Mouse (Mus musculus) heart, postnatal 14 days (tissue): ENCODE data around the gene Fam174b. TPM values are rescaled to one million over a fixed set of nuclear protein-coding genes. Genes with fewer than 3 reads are reported as not detected.
A peak's percentile ranks its signal among the peaks of the same experiment; 100 is the strongest.

ENCODE experiments used
- DNase-seq, 2 experiments: peaks; one replicate each; pipeline ENCODE4 v3.0.0; 2021 to 2022
- intact Hi-C: fragments of 180-260 bp; cut with DNase I; formaldehyde crosslinking; loops from one replicate; pipeline ENCODE4 v1.15.1; 2025
- long read RNA-seq, 2 experiments: library from polyadenylated mRNA; stranded (forward); transcript quantifications; one replicate each; pipeline ENCODE4 v2.0.0; 2021
- total RNA-seq, 2 experiments: library from RNA; stranded (reverse); gene quantifications; 2 replicates each; pipeline ENCODE4 v1.2.3; 2021

Gene Fam174b
- total RNA-seq = 100 to 1,000 TPM; 132 TPM
- long read RNA-seq, experiment 1, transcript Fam174b-201 (3 exons, 2,683 nt) = major isoform, 338 of 445 reads
- long read RNA-seq, experiment 1, partial matches to known transcripts = 91 of 445 reads
- long read RNA-seq, experiment 1, other reads (novel, unspliced or antisense) = 16 of 445 reads
- long read RNA-seq, experiment 2, transcript Fam174b-201 (3 exons, 2,683 nt) = major isoform, 385 of 474 reads
- long read RNA-seq, experiment 2, partial matches to known transcripts = 3 of 474 reads
- long read RNA-seq, experiment 2, other reads (novel, unspliced or antisense) = 86 of 474 reads

DNA sequence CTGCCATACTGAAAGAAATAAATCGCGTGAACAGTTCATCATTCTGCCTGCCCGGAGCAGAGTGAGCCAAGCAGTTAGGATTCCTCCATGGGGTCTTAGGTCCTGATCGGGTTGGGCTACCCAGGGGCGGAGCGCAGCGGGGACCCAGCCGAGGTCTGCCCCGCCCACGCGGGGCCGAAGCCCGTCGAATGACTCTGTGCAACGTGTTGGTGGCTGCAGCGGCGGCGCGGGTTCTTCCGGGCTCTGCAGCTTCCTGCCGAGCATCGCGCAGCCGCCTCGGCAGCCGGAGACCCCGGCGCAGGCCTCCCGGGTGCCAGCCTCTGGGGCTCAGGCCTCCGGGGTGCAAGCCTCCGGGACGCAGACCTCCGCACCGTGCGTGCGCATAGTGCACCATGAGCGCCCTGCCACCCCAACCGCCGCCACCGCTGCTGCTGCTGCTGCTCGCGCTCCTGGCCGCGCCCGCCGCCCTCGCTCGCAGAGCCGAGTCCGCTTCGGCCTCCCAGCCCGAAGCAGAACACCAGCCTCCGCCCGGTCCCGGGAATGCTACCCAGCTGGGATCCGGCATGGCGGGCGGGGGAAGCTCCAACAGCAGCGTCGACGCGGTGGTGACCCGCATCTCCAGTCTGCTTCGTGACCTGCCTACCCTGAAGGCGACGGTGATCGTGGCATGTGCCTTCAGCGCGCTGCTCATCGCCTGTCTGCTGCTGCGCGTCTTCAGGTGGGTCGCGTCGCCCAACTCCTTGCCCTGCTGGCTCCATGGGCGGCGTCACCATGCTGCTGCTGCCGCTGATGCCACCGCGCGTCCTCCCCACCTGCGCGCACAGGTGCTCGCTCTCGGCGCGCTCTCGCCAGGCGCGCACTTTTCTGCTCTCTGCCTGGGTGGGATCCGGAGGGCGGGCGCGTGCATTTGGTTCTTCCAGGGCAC is at the start of gene Fam174b:
TSS of gene Fam174b (plus strand) at position 192 of the 925 bp plus-strand sequence.
- DNase-seq = peak; percentile 69 to 72
- intact Hi-C loops = no loop called here

DNA sequence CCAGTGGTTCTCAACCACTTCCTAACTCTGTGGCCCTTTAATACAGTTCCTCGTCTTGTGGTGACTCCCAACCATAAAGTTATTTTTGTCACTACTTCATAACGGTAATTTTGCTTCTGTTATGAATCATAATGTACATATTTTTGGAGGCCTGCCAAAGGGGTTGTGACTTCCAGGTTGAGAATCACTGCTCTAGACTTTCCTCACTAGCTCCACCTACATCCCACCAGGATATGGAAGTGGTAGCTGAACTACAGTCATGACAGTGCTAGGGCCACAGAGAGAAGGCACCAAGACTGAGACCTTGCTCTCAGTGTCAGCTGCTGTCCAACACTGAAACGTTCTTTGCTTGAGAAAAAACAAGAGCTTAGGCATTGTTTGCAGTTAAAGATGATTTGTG is 43.0 kb upstream of the Fam174b start:
- intact Hi-C loops = no loop called here
- no peak for DNase-seq

DNA sequence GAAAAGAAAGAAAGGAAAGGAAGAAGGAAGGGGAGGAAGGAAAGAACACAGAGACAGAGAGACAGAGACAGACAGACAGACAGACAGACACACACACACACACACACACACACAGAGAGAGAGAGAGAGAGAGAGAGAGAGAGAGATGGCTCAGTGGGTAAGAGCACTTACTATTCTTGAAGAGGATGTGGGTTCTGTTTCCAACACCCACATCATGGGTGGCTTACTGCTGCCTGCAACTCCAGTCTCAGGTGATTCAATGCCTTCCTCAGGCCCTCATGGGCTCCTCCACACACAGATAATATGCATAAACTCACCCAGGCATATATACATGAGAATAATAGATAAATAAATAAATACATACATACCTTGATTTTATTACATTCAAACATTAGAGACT is 35.8 kb upstream of the Fam174b start:
- DNase-seq = no peak
- intact Hi-C loops = no loop called here

DNA sequence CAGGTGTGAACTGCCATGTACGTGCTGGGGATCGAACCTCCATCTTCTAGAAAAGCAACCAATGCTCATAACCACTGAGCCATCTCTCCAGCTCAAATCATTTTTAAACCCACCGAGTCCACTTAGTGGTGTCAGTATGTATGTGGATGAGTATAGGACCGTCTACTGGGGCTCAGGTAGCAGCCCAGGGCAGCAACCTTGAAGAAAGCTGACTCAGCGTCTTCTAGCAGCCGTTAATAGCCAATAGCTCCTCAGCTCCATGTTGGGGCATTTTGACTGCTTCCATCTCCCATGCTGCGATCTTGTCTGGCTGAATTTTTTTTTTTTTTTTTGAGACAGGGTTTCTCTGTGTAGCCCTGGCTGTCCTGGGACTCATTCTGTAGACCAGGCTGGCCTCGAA is 26.6 kb upstream of the Fam174b start:
- DNase-seq = no peak
- intact Hi-C loops = no loop called here

DNA sequence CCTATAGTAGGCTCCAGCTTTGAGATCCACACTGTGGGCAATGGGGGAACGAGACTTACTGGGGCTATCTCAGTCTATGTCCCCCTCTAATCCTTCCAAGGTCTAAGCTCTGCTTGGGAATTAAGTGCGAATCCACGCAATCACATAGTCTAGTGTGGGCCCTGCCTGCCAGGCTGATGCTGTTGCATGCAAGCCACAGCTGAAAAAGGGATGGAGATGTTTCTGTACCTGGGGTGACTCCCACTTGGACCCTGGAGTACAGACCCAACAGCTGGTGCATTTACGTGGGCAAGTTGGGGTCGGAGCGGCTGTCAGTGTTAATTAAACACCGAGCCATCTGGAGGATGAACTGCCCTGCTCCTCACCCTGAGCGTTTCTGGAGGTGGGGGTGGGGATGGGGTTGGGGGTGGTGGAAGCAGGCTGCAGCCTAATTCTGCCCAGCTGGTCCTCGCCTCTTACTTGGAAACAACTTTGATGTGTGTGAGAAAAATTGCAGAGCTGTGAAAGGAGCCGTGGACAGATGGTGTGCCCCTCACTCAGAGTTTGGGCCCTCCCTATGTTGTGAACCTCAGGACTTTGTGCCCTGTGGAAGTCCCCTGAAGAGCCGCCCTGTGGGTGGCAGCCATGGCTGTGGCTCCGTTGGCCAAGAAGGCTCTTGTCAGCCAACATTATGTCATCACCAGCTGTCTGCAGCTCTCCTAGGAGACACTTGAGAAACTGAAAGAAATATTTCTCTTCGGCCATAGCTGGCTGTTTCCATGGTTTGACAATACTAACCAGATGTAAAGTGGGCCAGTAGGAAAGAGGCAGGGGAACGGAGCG is 24.0 kb upstream of the Fam174b start:
- intact Hi-C loops = no loop called here
- peak; percentile 36 to 70 for DNase-seq

DNA sequence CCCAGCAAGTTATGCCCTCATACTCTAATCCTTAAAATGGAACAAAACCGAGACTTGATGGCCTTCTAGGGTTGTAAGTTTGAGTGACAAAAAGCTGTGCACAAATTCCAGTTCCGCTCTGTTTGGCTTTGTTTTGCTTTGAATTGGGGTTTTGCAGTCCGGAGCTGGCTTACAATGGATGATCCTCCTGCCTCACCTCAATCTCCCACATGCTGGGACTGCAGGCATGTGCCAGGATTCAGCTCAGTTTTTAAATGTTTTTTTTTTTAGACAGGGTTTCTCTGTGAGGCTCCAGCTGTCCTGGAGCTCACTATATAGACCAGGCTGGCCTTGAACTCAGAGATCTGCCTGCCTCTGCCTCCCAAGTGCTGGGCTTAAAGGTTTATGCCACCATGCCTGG is 23.3 kb upstream of the Fam174b start:
- no peak for DNase-seq
- intact Hi-C loops = no loop called here

DNA sequence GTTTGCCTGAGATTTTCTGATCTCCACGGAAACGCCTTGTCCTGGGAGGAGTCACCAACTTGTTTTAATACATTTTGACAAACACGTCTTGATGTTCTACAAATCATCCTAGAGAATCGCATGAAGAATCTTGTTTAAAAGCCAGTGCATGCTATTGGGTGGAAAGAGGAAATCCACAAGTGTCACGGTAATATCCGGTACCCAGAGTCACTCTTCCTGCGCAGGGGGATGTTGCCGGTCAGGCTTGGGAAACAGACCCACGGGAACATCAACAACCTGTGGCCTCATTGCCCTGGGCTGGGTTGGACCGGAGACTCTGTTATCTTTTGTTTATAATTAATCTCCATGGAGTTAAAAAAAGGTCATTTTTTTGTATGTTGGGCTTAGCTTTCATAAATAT is 22.1 kb upstream of the Fam174b start:
- intact Hi-C loops = no loop called here
- peak in 1 of 2 experiments; percentile 27 for DNase-seq

DNA sequence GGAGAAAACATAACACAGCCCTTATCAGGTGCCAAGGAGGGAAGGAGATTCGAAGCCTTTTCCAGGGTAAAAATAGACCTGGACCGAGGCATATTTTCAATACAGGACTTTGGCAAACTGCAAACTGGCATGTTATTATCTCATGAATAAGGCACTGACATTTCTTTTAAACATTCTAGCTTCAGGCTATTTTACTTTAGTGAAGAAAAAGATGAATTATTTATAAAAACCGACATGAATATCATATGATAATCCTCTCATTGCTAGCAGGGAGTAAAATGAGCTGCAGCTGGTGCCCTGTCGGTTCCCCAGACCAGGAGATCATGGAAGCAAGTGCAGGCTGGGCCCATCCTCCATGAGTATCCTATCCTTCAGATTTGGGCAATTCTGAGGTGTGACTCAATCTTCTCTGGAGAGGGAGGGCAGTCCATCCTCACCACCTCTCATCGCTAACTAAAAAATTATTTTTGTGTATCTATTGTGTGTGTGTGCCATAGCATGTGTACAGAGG is 21.6 kb upstream of the Fam174b start:
- intact Hi-C loops = no loop called here
- DNase-seq = no peak

DNA sequence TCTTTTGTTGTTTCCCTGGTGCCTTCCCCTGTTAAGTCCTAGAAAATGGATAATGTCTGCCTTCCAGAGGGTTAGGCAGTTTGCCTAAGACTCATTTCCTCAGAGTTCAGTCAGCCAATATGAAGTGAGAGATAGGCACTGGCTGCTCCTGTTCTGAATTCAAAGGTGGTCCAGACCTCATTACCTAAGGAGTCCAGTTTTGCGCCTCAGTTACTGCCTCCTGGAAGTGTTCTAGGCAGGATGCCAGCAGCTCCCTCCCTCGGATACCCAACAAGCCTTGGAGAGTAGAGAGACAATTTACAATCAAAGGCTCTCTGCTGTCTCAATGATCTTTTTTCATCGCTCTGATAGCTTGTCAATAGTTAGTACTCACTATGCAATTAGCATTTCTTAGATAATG is 19.1 kb upstream of the Fam174b start:
- intact Hi-C loops = loop anchor here (2.0 kb wide), 1 partner anchor 18 kb away; no protein-coding TSS in a partner anchor
- DNase-seq = peak; percentile 42

DNA sequence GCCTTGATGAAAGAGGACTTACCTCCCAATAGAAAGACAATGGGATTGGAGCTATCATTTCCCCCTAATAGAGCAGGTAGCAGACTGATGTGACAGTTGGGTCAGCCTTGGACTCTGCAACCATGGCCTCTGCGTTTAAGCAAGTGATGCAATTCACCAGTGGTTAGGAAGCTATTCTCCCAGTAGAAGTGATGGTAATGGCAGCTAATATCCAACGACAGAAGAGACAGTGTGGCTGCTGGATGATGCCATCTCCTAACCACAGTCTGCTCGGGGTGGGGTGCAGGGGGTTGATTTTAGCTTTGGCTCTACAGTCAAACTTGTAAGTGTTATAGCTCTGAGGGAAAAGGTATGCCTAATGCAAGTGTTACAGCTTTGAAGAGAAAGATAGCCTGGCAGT is 18.3 kb upstream of the Fam174b start:
- intact Hi-C loops = loop anchor here (2.0 kb wide), 1 partner anchor 17 kb away; no protein-coding TSS in a partner anchor
- no peak for DNase-seq

DNA sequence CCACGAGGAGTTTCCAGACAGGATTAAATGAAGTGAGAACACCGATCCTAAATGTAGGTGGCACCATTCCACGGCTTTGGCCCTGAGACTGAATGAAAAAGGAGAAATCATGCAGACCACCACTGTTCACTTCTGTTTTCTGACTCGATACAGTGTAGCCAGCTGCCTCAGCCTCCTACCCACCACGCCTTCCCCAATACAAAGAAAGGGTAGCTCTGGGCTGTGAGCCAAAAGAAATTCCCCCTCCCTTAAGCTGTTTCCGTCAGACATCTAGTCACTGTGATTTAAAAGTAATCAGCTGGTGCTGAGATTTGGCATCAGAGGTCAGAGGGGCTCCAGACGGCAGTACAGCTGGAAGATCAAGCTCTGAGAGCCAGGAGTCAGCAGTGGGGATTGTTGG is 10.2 kb upstream of the Fam174b start:
- intact Hi-C loops = no loop called here
- no peak for DNase-seq

DNA sequence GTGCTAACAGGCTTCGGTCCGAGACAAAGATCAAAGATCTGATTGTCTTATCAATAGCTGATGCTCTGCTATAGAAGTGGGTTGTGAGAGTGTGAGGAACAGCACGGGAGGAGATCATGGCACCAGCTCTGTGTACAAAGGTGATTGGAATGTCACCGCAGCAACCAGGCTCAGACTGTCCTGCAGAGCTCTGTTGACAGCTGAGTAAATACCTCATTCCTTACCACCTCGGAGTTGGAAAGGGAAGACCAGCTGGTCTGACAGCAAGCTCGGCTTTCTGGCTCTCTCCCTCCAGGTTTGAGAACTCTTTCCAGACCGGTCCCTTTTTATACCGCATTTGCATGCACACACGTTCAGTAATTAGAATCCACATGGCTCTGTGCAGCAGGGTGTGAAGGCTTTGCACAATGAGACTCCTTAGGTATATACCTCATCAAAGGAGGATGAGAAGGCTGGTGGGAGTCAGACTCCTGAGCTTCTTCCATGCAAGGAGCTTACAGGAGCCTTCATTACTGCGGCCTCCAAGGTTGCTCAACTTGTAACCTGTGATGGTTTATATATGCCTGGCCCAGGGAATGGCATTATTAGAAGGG is 9.6 kb upstream of the Fam174b start:
- intact Hi-C loops = no loop called here
- DNase-seq = no peak

DNA sequence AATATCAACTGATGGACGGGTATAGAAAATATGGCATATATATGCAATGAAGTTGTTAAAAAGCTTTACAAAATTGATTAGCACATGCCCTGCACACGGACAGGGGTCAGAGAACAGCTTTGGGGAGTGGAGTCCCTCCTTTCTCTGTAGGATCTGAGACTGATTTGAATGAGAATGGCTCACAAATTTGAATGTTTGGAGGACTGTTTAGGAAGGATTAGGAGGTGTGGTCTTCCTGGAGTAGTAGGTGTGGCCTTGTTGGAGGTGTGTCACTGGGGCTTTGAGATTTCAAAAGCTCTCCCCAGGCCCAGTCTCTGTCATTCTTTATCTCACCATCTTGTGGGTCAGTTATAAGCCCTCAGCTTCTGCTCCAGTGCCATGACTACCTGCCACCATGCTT is 4.1 kb upstream of the Fam174b start:
- intact Hi-C loops = no loop called here
- no peak for DNase-seq

DNA sequence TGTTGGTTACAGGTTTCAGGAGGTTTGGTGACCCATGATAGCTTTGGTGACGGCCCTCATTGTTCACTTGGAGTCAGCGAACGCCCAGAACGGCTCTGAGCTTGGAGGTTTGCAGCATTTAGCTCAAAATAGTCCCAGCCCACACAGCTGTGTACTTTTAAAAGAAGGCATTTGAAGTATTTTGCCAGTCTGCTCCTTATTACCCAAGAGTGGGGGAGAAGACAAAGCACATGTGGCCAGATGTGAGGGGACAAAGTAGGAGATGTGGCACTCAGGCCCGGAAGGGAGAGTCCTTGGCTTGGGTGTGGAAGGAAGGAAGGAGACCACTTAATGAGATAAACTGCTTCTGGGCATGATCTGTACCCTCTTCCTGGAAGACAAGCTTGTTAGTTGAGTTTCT is 1.3 kb downstream of the Fam174b start:
- intact Hi-C loops = no loop called here
- DNase-seq = no peak

DNA sequence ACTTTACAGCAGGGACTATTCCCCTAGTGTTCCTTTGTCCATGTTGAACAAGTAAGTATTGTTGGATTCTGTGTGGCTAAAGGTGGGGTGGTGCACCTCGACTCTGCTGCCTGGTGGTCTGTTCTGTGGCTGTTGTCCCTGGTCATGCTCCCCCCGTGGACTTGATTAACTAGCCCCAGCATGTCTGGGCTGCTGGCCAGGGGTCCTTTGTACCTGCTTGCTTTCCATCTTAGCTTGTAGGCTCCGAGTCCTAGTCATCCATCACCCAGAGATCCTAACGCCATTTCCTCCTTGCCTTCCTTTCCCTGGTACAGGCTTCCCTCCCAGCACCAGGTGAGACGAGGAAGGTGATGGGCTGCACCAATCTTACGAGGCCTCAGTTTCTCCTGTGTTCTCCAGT is 1.7 kb downstream of the Fam174b start:
- DNase-seq = no peak
- intact Hi-C loops = no loop called here

DNA sequence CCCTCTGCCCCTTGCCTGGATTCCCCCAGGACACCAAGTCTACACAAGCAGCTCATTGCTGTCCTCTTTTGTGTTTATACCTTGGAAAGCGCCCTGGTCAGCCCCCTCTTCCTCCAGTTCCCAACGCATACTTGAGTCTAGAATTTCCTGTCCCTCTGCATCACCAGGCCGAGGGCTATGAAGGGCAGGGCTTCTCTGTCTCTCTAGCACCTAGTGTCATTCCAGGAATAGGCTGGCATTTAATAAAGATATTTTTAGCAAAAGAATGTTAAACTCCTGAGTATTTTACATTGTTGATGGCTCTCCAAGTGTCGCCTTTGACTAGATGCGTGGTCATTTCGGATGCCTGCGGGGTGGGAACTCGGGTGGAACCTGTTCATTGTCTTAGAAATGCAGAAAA is 3.0 kb downstream of the Fam174b start:
- DNase-seq = peak in 1 of 2 experiments; percentile 52
- intact Hi-C loops = no loop called here

DNA sequence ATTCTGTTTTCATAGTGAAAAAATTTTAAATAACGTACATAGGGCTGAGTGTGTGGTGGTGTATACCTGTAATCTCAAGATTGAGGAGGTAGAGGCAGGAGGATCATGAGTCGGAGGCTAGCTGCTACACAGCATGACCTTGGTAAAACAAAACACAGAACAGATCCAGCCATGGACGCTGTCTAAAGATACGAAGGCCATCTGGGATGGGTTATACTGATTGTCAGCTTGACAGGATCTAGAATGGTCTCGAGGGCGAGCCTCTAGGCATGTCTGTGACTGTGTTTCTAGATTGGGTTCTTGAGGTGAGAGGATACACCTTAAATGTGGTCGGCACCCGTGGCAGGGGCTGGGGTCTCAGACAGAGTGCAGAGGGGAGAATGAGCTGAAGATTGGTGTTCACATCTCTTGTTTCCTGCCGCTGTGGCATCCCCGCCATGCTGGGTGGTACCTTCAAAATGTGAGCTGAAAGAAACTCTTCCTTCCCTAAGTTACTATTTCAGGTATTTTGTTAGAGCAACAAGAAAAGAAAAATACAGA is 3.8 kb downstream of the Fam174b start:
- no peak for DNase-seq
- intact Hi-C loops = no loop called here

DNA sequence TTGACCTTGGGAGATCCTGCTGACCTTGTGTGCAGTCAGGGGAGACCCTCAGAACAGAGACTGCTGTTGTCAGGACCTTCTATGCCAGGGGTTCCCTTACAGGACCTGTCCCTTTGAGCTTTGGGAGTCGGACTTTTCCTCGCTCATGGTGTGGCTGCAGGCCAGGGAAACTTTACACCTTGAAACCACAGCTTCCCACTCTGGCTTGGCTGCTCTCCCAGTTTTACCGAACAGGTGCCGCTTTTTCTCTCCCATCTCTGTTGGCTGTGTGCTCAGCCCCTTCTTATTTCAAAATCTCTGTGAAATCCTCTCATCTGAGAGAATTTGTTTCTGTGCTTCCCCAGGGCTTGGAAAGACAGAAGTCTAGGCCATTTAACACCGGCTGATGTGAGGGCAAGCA is 5.8 kb downstream of the Fam174b start:
- peak in 1 of 2 experiments; percentile 37 for DNase-seq
- intact Hi-C loops = loop anchor here (5.0 kb wide), 1 partner anchor 61 kb away; no protein-coding TSS in a partner anchor

DNA sequence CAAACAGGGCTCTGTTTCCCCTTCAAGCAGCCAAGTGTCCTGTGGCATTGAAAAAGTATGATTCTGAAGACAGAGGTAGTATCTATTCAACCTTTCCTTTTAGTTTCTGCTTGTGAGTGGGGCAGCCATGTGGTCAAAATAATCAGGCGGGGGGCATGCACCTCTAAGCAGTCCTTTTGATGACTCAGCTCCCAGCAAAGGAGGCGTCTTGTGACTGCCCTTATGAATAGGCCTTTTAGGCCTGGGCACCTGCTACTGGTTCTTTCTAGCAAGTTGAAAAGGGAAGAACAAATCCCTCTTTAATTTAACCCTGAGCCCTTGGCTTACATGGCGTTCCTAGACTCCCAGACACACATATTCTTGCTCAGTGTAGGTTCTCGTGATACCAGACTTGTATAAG is 6.7 kb downstream of the Fam174b start:
- DNase-seq = no peak
- intact Hi-C loops = loop anchor here (5.0 kb wide), 1 partner anchor 60 kb away; no protein-coding TSS in a partner anchor

DNA sequence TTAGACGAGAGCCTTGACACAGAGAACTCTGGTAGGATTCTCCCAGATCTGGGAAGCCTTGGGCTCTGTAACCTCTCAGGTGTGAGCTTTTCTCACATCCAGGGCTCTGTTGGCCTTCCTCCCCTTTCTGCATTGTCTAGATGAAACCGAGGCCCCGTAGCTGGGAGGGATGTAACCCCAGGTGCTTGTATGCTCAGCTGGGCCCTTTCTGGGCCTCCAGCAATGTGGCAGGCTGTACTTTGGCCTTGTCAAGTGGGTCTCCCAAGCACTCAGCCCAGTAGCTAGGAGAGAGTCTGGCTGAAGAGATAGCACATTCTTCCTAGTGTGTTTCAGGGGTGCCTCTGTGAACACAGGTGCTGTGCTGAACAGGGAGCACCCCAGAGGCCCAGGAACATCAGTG is 7.4 kb downstream of the Fam174b start:
- intact Hi-C loops = loop anchor here (5.0 kb wide), 1 partner anchor 60 kb away; no protein-coding TSS in a partner anchor
- no peak for DNase-seq
